Mouse (Mus musculus): ENCODE data around the gene Gbx1. TPM values are rescaled to one million over a fixed set of nuclear protein-coding genes. Genes with fewer than 3 reads are reported as not detected.

Gene Gbx1
- polyA plus RNA-seq, 1 experiment from 2014 or later = not detected

Other genes with a start within 250 kb of the Gbx1 start
- 0.35 and 0.68 TPM in 2 replicates for gene Kcnh2, start 175.6 kb downstream of the Gbx1 start, polyA plus RNA-seq (2015; fragmentation: Nextera tagmentation; extraction: Ambion mirVana)
- gene Nos3, start 162.4 kb downstream of the Gbx1 start, polyA plus RNA-seq (2015; fragmentation: Nextera tagmentation; extraction: Ambion mirVana) = 2.1 and 2.5 TPM in 2 replicates
- 0.58 and 2.2 TPM in 2 replicates for gene Atg9b, start 135.1 kb downstream of the Gbx1 start, polyA plus RNA-seq (2015; fragmentation: Nextera tagmentation; extraction: Ambion mirVana)
- 25.6 and 30.8 TPM in 2 replicates for gene Abcb8, start 133.5 kb downstream of the Gbx1 start, polyA plus RNA-seq (2015; fragmentation: Nextera tagmentation; extraction: Ambion mirVana)
- not detected in 2 replicates for gene Asic3, start 113.8 kb downstream of the Gbx1 start, polyA plus RNA-seq (2015; fragmentation: Nextera tagmentation; extraction: Ambion mirVana)
- gene Cdk5, start 103.7 kb downstream of the Gbx1 start, polyA plus RNA-seq (2015; fragmentation: Nextera tagmentation; extraction: Ambion mirVana) = 7.7 and 8.8 TPM in 2 replicates
- gene Slc4a2, start 103.4 kb downstream of the Gbx1 start, polyA plus RNA-seq (2015; fragmentation: Nextera tagmentation; extraction: Ambion mirVana) = 8.9 and 10.3 TPM in 2 replicates
- 49.3 and 55.5 TPM in 2 replicates for gene Fastk, start 81.9 kb downstream of the Gbx1 start, polyA plus RNA-seq (2015; fragmentation: Nextera tagmentation; extraction: Ambion mirVana)
- gene Tmub1, start 79.3 kb downstream of the Gbx1 start, polyA plus RNA-seq (2015; fragmentation: Nextera tagmentation; extraction: Ambion mirVana) = 5.1 and 5.5 TPM in 2 replicates
- gene Agap3, start 75.0 kb downstream of the Gbx1 start, polyA plus RNA-seq (2015; fragmentation: Nextera tagmentation; extraction: Ambion mirVana) = 11.3 and 14.7 TPM in 2 replicates
- gene Asb10, start 13.8 kb upstream of the Gbx1 start, polyA plus RNA-seq (2015; fragmentation: Nextera tagmentation; extraction: Ambion mirVana) = 0.07 and 0.12 TPM in 2 replicates
- gene 4931409K22Rik, start 29.6 kb upstream of the Gbx1 start, polyA plus RNA-seq (2015; fragmentation: Nextera tagmentation; extraction: Ambion mirVana) = not detected in 2 replicates
- gene Abcf2, start 50.3 kb upstream of the Gbx1 start, polyA plus RNA-seq (2015; fragmentation: Nextera tagmentation; extraction: Ambion mirVana) = 43.2 and 44.4 TPM in 2 replicates
- gene Chpf2, start 59.5 kb upstream of the Gbx1 start, polyA plus RNA-seq (2015; fragmentation: Nextera tagmentation; extraction: Ambion mirVana) = 10.5 and 13.4 TPM in 2 replicates
- gene Smarcd3, start 97.2 kb upstream of the Gbx1 start, polyA plus RNA-seq (2015; fragmentation: Nextera tagmentation; extraction: Ambion mirVana) = 1.3 and 1.5 TPM in 2 replicates
- 12.4 and 12.5 TPM in 2 replicates for gene Nub1, start 158.3 kb upstream of the Gbx1 start, polyA plus RNA-seq (2015; fragmentation: Nextera tagmentation; extraction: Ambion mirVana)
- gene Wdr86, start 203.5 kb upstream of the Gbx1 start, polyA plus RNA-seq (2015; fragmentation: Nextera tagmentation; extraction: Ambion mirVana) = 1.1 and 1.5 TPM in 2 replicates
- gene Crygn, start 230.8 kb upstream of the Gbx1 start, polyA plus RNA-seq (2015; fragmentation: Nextera tagmentation; extraction: Ambion mirVana) = not detected in 2 replicates